Mouse (Mus musculus): ENCODE measurements around the gene Hps1. TPM values are rescaled to one million over a fixed set of nuclear protein-coding genes. Genes with fewer than 3 reads are reported as not detected.

The Hps1 gene
- total RNA-seq, 2 experiments from 2014 or later, result 3.4 to 3.5 TPM

GRCm38 (mm10) chr19:42717668-42718067, 62.1 kb downstream of the Hps1 start:
- DNase-seq, result no peak

GRCm38 (mm10) chr19:42716507-42716906, 63.3 kb downstream of the Hps1 start:
- no peak for DNase-seq

- DNase-seq, result no peak
Observed at GRCm38 (mm10) chr19:42713770-42714169, 66.0 kb downstream of the Hps1 start.

Other genes with a start within 250 kb of the Hps1 start
- gene Loxl4, start 167.2 kb downstream of the Hps1 start, total RNA-seq (2021), result 1 to 10 TPM; 1.9 TPM
- gene Pyroxd2, start 27.2 kb downstream of the Hps1 start, total RNA-seq (2021), result 1 to 10 TPM; 7.6 to 8.2 TPM

Data from heart, postnatal 4 days (tissue).